Mouse (Mus musculus): Measurements from ENCODE around the gene Rgs16. TPM values are rescaled to one million over a fixed set of nuclear protein-coding genes. Genes with fewer than 3 reads are reported as not detected.

Rgs16 gene
- polyA plus RNA-seq, 1 experiment = 13.4 TPM

DNA sequence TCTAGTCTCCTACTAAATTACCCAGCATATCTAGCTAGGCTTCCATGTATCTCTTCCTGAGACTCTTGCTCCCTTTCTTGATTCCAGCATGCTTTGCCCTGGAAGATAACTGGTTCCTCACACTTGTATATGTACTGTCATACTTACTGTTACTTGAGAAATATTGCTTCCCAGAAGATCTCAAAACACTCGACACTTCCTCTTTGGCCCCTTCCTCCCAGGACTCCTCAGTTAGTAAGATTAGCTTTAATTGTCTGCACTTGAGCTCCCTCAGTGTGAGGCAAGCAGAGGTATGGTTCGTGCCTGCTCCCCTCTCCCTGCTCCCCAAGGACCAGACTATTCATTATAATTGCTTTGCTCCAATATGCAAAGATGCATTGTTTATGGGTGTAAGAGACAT lies 50.6 kb downstream of the Rgs16 start:
- Histone ChIP-seq H3K4me3 (ENCODE audit: insufficient read depth, low read length) (no peak overlapping the region), H3K4me1 (ENCODE audit: control insufficient read depth, insufficient read depth, low read length) (no peaks in the 10 kb centered on the region), H3K27ac (ENCODE audit: insufficient read depth, low read length) (no peak overlapping the region)
- no peak for TF ChIP-seq POLR2A (IDR thresholded peaks at IDR 0.05; ENCODE audit: extremely low read depth, insufficient read depth, low read length)
- TF ChIP-seq CTCF (IDR thresholded peaks at IDR 0.05; ENCODE audit: extremely low read depth, insufficient read depth, low read length) = no peak

DNA sequence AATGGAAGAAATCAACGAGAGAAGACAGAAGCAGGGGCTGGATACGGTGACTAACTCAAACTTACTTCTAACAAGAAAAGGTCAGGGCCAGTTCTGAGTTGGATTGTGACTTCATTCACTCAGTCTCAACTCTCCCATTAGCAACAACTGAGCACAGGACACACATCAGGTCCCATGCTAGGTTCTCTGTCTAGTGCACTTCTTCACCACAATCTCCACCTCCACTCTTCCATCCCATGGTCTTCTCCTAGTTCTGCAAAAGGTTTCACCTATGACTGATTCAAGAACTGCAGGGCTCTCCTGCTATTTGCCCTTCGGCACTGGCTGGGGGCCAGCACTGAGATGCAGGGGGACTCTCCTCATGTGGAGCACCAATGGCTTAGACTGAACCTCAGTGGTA lies 54.1 kb downstream of the Rgs16 start:
- TF ChIP-seq POLR2A (IDR thresholded peaks at IDR 0.05; ENCODE audit: extremely low read depth, insufficient read depth, low read length) = no peak
- no peak for TF ChIP-seq CTCF (IDR thresholded peaks at IDR 0.05; ENCODE audit: extremely low read depth, insufficient read depth, low read length)
- Histone ChIP-seq H3K27ac (ENCODE audit: insufficient read depth, low read length) (no peak overlapping the region), H3K4me3 (ENCODE audit: insufficient read depth, low read length) (no peak overlapping the region), H3K4me1 (ENCODE audit: control insufficient read depth, insufficient read depth, low read length) (no peaks in the 10 kb centered on the region)

Other genes starting within 250 kb of the Rgs16 start
- gene Npl, start 190.3 kb upstream of the Rgs16 start, polyA plus RNA-seq (2012; rRNA removed) = 3.3 and 3.5 TPM in 2 replicates
- 43.2 and 47.3 TPM in 2 replicates for gene Rgs8, start 87.3 kb upstream of the Rgs16 start, polyA plus RNA-seq (2012; rRNA removed)
- gene Rnasel, start 9.1 kb downstream of the Rgs16 start, polyA plus RNA-seq (2012; rRNA removed) = 15.0 and 17.5 TPM in 2 replicates
- 6.0 and 6.9 TPM in 2 replicates for gene Rgsl1, start 103.8 kb downstream of the Rgs16 start, polyA plus RNA-seq (2012; rRNA removed)
- not detected in 2 replicates for gene Teddm1b, start 134.0 kb downstream of the Rgs16 start, polyA plus RNA-seq (2012; rRNA removed)
- gene Teddm1a, start 151.4 kb downstream of the Rgs16 start, polyA plus RNA-seq (2012; rRNA removed) = not detected in 2 replicates
- 2,520 and 2,775 TPM in 2 replicates for gene Glul, start 159.6 kb downstream of the Rgs16 start, polyA plus RNA-seq (2012; rRNA removed)
- gene Teddm2, start 159.9 kb downstream of the Rgs16 start, polyA plus RNA-seq (2012; rRNA removed) = 4.6 and 5.7 TPM in 2 replicates